ENCODE assay signal across 26 mouse cellular contexts in genomic region chr11:30998199-30998598, GRCm38 (mm10). TPM values are rescaled to one million over a fixed set of nuclear protein-coding genes. Genes with fewer than 3 reads are reported as not detected.
DNase-seq lines count a peak whose midpoint lies in the region; ATAC-seq and TF ChIP-seq lines count a peak whose summit lies in the region.
"Had no signal": no experiment of that assay in that cellular context is flagged by ENCODE, and none has a peak within 500 bp of the region (broad histone marks: within the 10 kb centered on the region; RNA-seq: fewer than 3 reads in every experiment).

No protein-coding gene starts in this region.

- peak overlapping the region; percentile 34 for H3K4me2 ChIP-seq in liver, embryonic 13.5 days
- H3K4me2 ChIP-seq: hindbrain, embryonic 14.5 days; limb, embryonic 15.5 days; midbrain, embryonic 12.5 days; neural tube, embryonic 13.5 days had no signal

- peaks cover 23% of the 10 kb centered on the region for H3K36me3 ChIP-seq in erythroblast, embryonic 14.5 days (ENCODE audit: control insufficient read depth)
- no peaks in the 10 kb centered on the region for H3K36me3 ChIP-seq in liver, embryonic 13.5 days
- H3K36me3 ChIP-seq in kidney, adult 2 months (ENCODE audit: control insufficient read depth, insufficient read depth, low read length) = no peaks in the 10 kb centered on the region
- H3K36me3 ChIP-seq: limb, embryonic 10.5 days; limb, embryonic 15.5 days; midbrain, embryonic 12.5 days; neural tube, embryonic 13.5 days had no signal

- H3K9ac ChIP-seq in liver, embryonic 13.5 days = peak overlapping the region; percentile 44
- H3K9ac ChIP-seq: hindbrain, embryonic 14.5 days; limb, embryonic 15.5 days; midbrain, embryonic 12.5 days; neural tube, embryonic 13.5 days had no signal

- H3K4me1 ChIP-seq in erythroblast, embryonic 14.5 days (ENCODE audit: control insufficient read depth) = peaks cover 72% of the 10 kb centered on the region
- H3K4me1 ChIP-seq in liver, embryonic 13.5 days (replicated peaks) = peaks cover 55% of the 10 kb centered on the region
- no peaks in the 10 kb centered on the region; the same call in 1 of the 2 replicates for H3K4me1 ChIP-seq in kidney, adult 2 months (ENCODE audit: control insufficient read depth, insufficient read depth, low read length)
- H3K4me1 ChIP-seq in lung, adult 2 months (ENCODE audit: control insufficient read depth, insufficient read depth, low read length) = no peaks in the 10 kb centered on the region; the same call in 1 of the 2 replicates
- H3K4me1 ChIP-seq: heart, embryonic 10.5 days; limb, embryonic 10.5 days; limb, embryonic 15.5 days; midbrain, embryonic 12.5 days; neural tube, embryonic 13.5 days had no signal

- DNase-seq in c-Kit-positive CD71-positive TER-119-negative erythroid progenitor cells, embryonic 14.5 days (ENCODE audit: low read depth) = peak; percentile 66
- DNase-seq in liver, embryonic 13.5 days = peak; percentile 43
- no peak for DNase-seq in adrenal gland, postnatal 36 days
- no peak for DNase-seq in kidney, adult 2 months
- DNase-seq in lung, adult 2 months = no peak
- DNase-seq: adrenal gland, adult 2 months; B cell, adult 2 months; cerebellum, adult 18-20 months; cerebellum, postnatal 10 days; gastrocnemius, postnatal 25 days; heart, adult 11 months; heart, postnatal 4 days; kidney, adult 18-20 months; kidney, postnatal 36 days; layer of hippocampus, postnatal 36 days; lung, postnatal 4 days had no signal

- TF ChIP-seq POLR2A in kidney, adult 2 months (IDR thresholded peaks at IDR 0.05; ENCODE audit: low read depth, low read length) = no peak
- no peak for TF ChIP-seq POLR2A in lung, adult 2 months (IDR thresholded peaks at IDR 0.05; ENCODE audit: borderline replicate concordance, extremely low read depth, low read depth, low read length)

- H3K4me3 ChIP-seq in erythroblast, embryonic 14.5 days (replicated peaks) = peak overlapping the region; percentile 31
- H3K4me3 ChIP-seq in liver, embryonic 13.5 days (replicated peaks) = no peak overlapping the region
- no peak overlapping the region for H3K4me3 ChIP-seq in kidney, adult 2 months (ENCODE audit: insufficient read depth, low read depth, low read length)
- H3K4me3 ChIP-seq in lung, adult 2 months (replicated peaks; ENCODE audit: extremely low read depth, low read depth, low read length) = no peak overlapping the region
- H3K4me3 ChIP-seq: heart, embryonic 10.5 days; limb, embryonic 10.5 days; limb, embryonic 15.5 days; megakaryocyte, embryonic 14.5 days; midbrain, embryonic 12.5 days; neural tube, embryonic 13.5 days had no signal

- no peak for TF ChIP-seq CTCF in kidney, adult 2 months (conservative IDR thresholded peaks at IDR 0.05; ENCODE audit: insufficient read depth, insufficient read length, low read depth, low read length)
- no peak for TF ChIP-seq CTCF in lung, adult 2 months (IDR thresholded peaks at IDR 0.05; ENCODE audit: insufficient read depth, low read length)

- no peaks in the 10 kb centered on the region for H3K9me3 ChIP-seq in erythroblast, embryonic 14.5 days (ENCODE audit: control insufficient read depth, low read length)
- H3K9me3 ChIP-seq in liver, embryonic 13.5 days (replicated peaks) = no peaks in the 10 kb centered on the region
- H3K9me3 ChIP-seq: heart, embryonic 10.5 days; limb, embryonic 10.5 days; limb, embryonic 15.5 days; megakaryocyte, embryonic 14.5 days; midbrain, embryonic 12.5 days; neural tube, embryonic 13.5 days had no signal

- H3K27me3 ChIP-seq in erythroblast, embryonic 14.5 days (ENCODE audit: control insufficient read depth) = no peaks in the 10 kb centered on the region
- H3K27me3 ChIP-seq in liver, embryonic 13.5 days = no peaks in the 10 kb centered on the region
- no peaks in the 10 kb centered on the region for H3K27me3 ChIP-seq in kidney, adult 2 months (replicated peaks; ENCODE audit: control insufficient read depth, insufficient read depth, low read length)
- H3K27me3 ChIP-seq: limb, embryonic 15.5 days; megakaryocyte, embryonic 14.5 days; midbrain, embryonic 12.5 days; neural tube, embryonic 13.5 days had no signal

- 30% methylated on average over 5 of the region's 5 CpGs for whole genome bisulfite sequencing in liver, embryonic 13.5 days (ENCODE audit: insufficient replicate concordance)
- 92% methylated on average over 5 of the region's 5 CpGs for WGBS in kidney, adult 2 months
- WGBS in lung, adult 2 months = 87% methylated on average over 5 of the region's 5 CpGs

- H3K27ac ChIP-seq in liver, embryonic 13.5 days = peak overlapping the region; percentile 90
- no peak overlapping the region for H3K27ac ChIP-seq in kidney, adult 2 months (ENCODE audit: insufficient read depth, low read depth, low read length)
- H3K27ac ChIP-seq: heart, embryonic 10.5 days; hindbrain, embryonic 14.5 days; limb, embryonic 10.5 days; limb, embryonic 15.5 days; midbrain, embryonic 12.5 days; neural tube, embryonic 13.5 days had no signal

- peak; percentile 67 for ATAC-seq in liver, embryonic 13.5 days (ENCODE audit: low read depth)
- ATAC-seq: activated CD4-positive, CD25-positive, alpha-beta regulatory T cell, adult 4 months; forebrain, embryonic 14.5 days had no signal

RNA-seq across cellular contexts. Expression of gene Chac2, which starts 12.0 kb away (rescaled TPM):
- 9.1 and 13.0 TPM in 2 replicates for polyA plus RNA-seq in erythroblast, embryonic 14.5 days (2012)
- 72.1 and 90.4 TPM in 2 replicates for polyA plus RNA-seq in liver, embryonic 13.5 days (2015; fragmentation: Nextera tagmentation; extraction: Ambion mirVana)
- 10 to 100 TPM; 11.4 to 12.3 TPM for total RNA-seq in adrenal gland, postnatal 36 days (2021)
- 7.8 and 9.1 TPM in 2 replicates for polyA plus RNA-seq in kidney, adult 2 months (2012; rRNA removed)
- 1.6 and 1.8 TPM in 2 replicates for polyA plus RNA-seq in lung, adult 2 months (2012; rRNA removed)

RNA-seq across cellular contexts. Expression of gene Erlec1, which starts 44.1 kb away (rescaled TPM):
- polyA plus RNA-seq in erythroblast, embryonic 14.5 days (2012) = 4.9 and 6.0 TPM in 2 replicates
- polyA plus RNA-seq in liver, embryonic 13.5 days (2015; fragmentation: Nextera tagmentation; extraction: Ambion mirVana) = 5.6 and 6.2 TPM in 2 replicates
- total RNA-seq in adrenal gland, postnatal 36 days (2021) = 10 to 100 TPM; 53.0 to 69.5 TPM
- 21.1 and 24.6 TPM in 2 replicates for polyA plus RNA-seq in kidney, adult 2 months (2012; rRNA removed)
- polyA plus RNA-seq in lung, adult 2 months (2012; rRNA removed) = 16.3 and 22.0 TPM in 2 replicates

Comparison
In these comparisons a context has a peak if more than half of its experiments do, and no peak if none do; other contexts are left out.
1. DNase-seq: peak in c-Kit-positive CD71-positive TER-119-negative erythroid progenitor cells, embryonic 14.5 days (single experiment) and liver, embryonic 13.5 days (single experiment); none in adrenal gland, postnatal 36 days (0 of 2), kidney, adult 2 months (single experiment) and lung, adult 2 months (single experiment).